Mouse (Mus musculus) left cerebral cortex, adult 9 months (tissue): Measurements from ENCODE around the gene Pax7.

Experiments used
- DNase-seq, 2 experiments: peaks; one replicate each; pipeline ENCODE4 v3.0.0; 2022; ENCODE audit warnings: low spot score in 2 of 2

The Pax7 gene

GRCm38 (mm10) chr4:139833036-139833634 is at the start of gene Pax7:
Pax7 (minus strand) TSS chr4:139833528.
- DNase-seq, result no peak

- no peak for DNase-seq
Observed at GRCm38 (mm10) chr4:139881796-139882195, 48.5 kb upstream of the Pax7 start.

DNA sequence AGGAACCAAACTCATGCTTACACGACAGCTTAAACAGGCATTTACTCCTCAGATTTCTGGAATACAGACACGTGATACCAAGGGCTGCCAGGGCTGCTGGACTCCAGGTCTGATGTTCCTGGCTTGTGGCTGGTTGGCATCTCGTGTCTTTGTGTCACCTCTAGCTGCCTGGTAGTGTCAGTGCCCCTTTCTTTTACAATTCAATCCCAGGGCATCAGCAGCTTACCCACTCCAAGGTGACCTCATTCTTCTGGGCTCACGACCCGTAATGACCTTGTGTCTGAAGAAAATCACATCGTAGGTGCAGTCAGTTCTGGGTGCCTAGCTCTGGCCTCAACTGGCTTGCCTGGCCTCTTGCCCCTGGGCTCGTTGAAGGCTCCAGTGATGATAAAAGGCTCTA is 46.0 kb upstream of the Pax7 start:
- DNase-seq, result no peak

DNA sequence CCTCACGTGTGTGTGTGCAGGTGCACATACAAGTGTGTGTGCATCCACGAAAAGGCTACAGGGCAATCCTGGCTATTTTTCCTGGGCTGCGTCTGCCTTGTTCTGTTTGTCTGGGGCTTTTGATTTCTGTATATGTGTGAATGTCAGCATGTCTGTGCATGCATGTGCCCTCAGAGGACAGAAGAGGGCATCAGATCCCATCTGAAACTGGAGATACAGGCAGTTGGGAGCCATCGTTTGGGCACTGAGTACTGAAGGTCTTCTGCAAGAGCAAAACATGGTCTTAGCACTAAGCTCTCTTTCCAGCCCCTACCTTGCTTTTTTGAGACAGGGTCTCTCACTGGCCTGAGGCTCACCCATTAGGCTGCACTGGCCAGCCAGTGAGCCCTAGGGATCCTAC is 45.1 kb upstream of the Pax7 start:
- peak in 1 of 2 experiments; percentile 12 for DNase-seq

- DNase-seq, result peak in 1 of 2 experiments; percentile 74
Observed at GRCm38 (mm10) chr4:139877269-139877668, 43.9 kb upstream of the Pax7 start.

DNA sequence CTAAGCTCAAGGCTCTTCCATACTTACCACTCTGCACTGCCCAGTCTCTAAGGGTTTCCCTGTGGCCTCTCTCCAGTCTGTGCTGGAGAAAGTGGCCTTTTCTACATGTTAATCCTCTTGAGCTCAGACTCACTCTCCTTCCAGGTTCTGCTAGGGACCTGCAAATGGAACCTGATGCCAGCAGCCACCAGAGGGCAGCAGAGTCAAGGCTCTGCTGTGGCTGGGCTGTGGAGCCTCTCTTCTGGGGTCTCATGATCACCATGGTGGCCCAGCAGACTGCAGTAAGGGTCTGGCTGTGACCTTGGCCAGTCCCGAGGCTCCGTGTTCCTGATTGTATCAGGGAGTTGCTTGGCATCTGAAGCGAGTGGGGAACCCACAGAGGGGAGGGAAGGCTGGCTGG is 39.3 kb upstream of the Pax7 start:
- peak in 1 of 2 experiments; percentile 36 for DNase-seq

DNA sequence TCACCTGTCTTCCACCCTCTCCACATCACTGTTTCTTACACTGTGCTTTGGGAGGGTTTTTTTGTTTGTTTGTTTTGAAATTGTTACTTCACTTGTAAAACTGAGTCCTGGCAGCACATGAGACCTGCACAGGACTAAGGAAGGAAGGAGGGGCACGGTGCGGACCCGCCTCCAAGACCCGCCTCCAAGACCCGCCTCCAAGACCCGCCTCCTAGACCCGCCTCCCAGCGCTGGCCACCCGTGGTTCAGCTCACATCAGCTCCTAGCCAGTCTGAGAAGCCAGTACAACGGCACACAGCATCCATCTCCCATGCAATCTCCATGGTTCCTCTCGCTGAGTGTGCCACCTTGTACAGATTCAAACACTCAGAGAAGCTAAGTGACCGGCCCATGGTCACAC is 38.4 kb upstream of the Pax7 start:
- DNase-seq, result no peak

DNA sequence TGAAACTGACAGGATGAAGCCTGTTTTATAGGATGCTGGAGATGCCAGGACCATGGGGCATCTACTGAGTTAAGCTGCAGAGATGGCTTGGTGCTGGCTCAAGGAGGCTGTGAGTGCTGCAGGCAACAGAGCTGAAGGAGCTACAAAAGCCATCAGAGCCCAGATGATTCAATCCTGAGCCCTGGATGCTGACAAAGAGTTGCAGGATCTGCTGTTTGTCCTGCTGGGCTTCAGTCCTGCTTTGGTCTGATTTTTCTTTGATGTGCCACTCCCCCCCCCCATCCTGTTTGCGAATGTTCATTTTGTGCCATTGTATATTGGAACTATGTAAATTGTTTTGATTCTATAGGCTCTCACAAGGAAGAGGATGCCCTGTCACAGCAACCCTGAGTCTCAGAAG is 29.9 kb upstream of the Pax7 start:
- DNase-seq, result no peak

DNA sequence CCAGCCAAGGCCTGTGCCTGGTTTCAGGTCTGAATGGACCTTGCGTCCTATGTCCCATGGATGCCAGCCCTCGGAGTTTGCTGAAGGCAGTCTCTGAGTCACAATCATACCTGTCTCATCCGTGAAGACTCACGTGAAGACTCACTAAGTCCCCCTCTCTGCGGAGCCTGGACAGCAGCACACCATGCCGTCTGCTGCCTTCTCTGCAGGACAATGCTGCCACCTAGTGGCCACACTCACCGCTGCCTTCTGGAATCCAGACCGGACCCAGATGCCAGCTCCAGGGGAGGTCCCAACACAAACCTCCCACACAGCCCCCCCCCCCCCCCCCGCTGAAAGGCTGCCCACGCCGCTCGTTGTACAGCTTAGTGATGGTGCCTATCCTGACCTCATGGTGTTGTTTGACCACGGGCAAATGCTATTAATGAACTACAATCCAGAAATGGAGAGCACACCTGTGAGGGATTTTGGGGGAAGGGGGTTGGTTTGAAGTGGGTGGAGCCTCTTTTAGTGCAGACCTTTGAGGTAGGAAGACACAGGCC is 25.4 kb upstream of the Pax7 start:
- DNase-seq, result peak; percentile 27 to 85

- no peak for DNase-seq
Observed at GRCm38 (mm10) chr4:139852219-139853035, 19.1 kb upstream of the Pax7 start.

- DNase-seq, result peak in 1 of 2 experiments; percentile 19
Observed at GRCm38 (mm10) chr4:139851387-139851786, 18.1 kb upstream of the Pax7 start.

DNA sequence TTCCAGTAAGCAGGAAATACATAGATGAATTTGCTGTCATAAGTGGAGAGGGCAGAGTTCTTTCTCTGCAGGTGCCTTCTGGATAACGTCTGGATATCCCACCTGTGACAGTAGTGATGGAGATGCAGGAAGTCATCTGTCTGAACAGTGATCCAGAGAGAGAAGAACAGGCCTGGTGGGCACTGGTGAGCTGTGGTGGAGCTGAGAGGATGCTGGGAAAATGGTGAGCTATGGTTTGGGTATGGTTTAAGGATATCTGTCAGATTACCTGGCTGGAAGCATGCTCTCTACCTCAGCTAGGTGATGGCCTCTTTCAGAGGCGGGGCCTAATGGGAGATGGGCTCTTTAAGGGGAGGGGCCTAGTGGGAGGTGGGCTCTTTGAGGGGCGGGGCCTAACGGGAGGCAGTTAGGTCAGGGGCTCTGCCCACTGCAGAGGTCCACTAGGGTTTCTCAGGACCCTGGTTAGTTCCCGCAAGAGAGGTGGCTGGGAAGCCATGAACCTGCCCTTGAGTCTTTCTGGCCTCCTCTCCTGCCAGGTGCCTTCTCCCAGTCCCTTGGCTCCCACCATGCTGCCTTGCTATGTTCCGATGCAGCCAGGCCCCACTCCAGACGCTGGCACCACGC is 17.3 kb upstream of the Pax7 start:
- no peak for DNase-seq

DNA sequence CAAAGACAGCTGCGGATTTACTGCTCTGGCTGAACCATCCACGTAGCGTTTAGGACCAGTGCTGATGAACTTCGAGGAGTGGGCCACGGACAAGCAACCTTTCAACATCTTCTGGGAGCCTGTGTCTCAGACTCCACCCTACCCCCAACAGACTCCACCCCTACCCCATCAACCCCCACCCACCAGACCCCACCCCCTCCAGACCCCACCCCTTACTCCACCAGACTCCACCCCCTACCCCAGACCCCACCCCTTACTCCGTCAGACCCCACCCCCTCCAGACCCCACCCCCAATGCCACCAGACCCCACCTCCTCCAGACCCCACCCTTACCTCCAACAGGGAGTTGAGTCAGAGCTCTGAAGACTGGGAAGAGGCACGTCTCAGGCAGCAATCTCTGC is 10.1 kb upstream of the Pax7 start:
- no peak for DNase-seq

DNA sequence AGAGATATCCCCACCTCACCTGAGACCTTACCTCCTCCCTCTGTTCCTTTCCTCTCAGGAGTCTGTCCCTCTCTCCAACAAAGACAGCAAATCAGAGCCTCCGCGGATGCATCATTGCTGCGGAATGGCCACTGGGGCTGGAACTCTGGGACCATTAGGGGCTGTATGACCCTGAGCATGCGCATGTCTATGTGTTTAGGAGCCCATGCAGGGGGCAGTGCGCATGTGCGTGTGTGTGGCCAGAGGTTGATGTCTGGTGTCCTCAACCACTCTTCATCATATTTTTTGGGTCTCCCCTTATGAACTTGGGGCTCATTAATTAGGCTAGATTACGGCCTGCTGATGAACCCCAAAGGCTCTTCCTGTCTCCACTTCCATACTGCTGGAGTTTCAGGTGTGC is 9.6 kb upstream of the Pax7 start:
- DNase-seq, result no peak

- no peak for DNase-seq
Observed at GRCm38 (mm10) chr4:139840939-139841500, 7.7 kb upstream of the Pax7 start.

DNA sequence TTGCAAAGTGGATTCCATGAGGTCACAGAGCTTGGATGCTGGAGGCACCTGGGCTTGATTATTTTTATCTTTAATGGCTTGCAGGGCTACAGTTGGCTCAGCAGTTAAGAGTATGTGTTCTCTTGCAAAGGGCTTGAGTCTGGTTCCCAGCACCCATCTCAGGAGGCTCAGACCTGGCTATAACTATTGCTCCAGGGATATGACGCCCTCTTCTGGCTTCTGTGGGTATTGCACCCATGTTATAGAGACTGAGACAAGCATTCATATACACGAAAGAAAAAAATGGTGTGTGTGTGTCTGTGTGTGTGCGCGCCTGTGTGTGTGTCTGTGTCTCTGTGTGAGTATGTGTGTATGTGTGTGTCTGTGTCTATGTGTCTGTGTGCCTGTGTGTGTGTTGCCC is 7.1 kb upstream of the Pax7 start:
- no peak for DNase-seq

DNA sequence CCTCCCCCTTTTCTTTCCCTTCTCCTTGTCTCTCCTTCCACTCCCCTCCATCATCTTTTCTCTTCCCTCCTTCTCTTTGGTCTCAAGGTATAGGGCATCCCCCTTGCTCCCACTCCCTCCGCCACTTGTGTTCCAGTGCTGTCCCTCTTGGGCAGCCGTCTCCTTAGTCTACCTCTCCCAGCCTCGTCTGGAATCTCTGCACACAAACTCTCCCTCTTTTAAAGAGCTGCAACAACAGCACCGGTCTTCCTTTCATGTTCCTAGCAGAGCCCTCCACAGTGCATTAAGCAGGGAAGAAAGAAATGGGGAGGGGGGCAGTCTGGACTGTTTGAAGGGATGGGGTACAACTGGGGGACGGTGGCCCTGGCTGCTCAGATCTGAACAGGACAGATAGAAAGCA is 3.4 kb upstream of the Pax7 start:
- no peak for DNase-seq

- no peak for DNase-seq
Observed at GRCm38 (mm10) chr4:139836196-139836595, 2.9 kb upstream of the Pax7 start.

DNA sequence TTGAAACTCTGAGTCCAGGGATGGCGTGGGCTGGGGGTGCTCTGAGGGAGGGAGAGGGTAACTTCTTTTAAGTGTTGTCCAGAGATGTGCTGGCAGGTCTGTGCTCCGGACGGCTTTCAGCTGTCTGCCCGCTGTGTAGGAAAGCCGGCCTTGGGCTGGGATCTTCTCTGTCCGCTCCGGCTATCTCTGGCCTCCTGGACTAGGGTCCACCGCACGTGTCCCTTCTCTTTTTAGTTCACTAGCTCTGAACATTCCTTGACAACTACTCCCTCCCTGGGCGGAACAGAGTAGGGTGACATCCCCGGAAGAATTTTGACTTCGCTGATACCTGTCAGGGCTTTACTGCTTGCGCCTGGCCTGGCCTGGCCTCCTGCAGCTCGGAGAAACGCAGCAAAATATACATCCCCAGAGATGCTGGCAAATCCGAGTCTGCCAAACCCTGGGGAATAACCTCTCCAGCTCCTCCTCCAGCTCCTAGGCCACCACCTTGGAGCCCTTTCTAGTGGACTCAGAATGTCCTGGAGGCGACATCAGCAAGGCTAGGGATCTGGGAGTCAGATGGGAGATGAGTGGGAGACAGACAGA is 581 bp upstream of the Pax7 start:
- no peak for DNase-seq

DNA sequence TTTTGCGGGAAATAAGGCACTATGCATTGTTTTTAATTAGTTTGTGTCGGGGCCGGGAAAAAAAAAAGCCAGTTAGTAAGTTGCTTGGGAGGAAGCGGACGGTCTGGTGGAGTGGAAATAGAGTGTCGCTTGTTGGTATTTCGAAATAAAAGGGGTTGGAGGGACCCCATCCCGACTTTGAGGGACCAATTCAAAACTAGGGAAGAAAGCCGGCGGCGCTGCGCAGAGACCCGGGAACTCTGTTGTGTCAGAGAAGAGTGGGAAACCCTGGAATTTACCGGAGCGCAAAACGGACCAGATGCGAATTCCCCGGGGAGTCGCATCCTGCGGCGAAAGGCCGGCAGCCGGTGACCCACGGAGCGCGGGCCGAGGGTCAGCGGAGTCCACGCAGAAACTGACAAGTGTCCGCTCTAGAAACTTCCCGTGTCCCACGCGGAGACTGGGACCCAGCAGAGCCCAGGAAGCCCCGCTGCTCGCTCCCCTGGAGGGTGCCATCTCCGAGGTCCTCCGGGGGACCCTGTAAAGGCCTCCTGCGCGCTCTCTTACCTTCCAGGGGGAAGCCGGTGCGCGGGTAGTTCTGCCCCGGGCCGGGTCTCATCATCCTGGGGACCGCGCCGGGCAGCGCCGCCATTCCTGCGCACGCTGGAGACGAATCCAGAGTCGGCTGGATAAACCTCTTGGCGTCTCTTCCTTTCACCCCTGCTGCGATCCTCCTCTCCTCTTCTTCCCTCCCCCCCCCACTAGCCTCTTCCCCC is 870 bp downstream of the Pax7 start:
- DNase-seq, result no peak

- no peak for DNase-seq
Observed at GRCm38 (mm10) chr4:139831501-139832230, 1.7 kb downstream of the Pax7 start.
